Mouse (Mus musculus) WW6 (cell line): ENCODE measurements around the gene Gng12.

Experiments used
- DNase-seq: peaks from one replicate; pipeline ENCODE4 v3.0.0-alpha.2; 2013; ENCODE audit warnings: low read depth, low spot score

The Gng12 gene

GRCm38 (mm10) chr6:67050063-67050462 lies 153.9 kb downstream of the Gng12 start:
- no peak for DNase-seq

- DNase-seq, result no peak
Measured at GRCm38 (mm10) chr6:67056108-67056888, 160.1 kb downstream of the Gng12 start.

- no peak for DNase-seq
Measured at GRCm38 (mm10) chr6:67056889-67057564, 160.8 kb downstream of the Gng12 start.

GRCm38 (mm10) chr6:67057574-67057973 lies 161.4 kb downstream of the Gng12 start:
- no peak for DNase-seq

GRCm38 (mm10) chr6:67057991-67058696 lies 161.9 kb downstream of the Gng12 start:
- no peak for DNase-seq

GRCm38 (mm10) chr6:67060057-67060456 lies 163.9 kb downstream of the Gng12 start:
- DNase-seq, result no peak

GRCm38 (mm10) chr6:67069219-67069762 lies 173.1 kb downstream of the Gng12 start:
- DNase-seq, result no peak

- no peak for DNase-seq
Measured at GRCm38 (mm10) chr6:67069800-67070315, 173.7 kb downstream of the Gng12 start.
